Mouse (Mus musculus): Measurements from ENCODE around the gene Pola1.
"Not testable (repeated sequence)": the region's sequence is repeated elsewhere in the genome, so short reads cannot be mapped to it uniquely, and the experiment has no call there.

The Pola1 gene

DNA sequence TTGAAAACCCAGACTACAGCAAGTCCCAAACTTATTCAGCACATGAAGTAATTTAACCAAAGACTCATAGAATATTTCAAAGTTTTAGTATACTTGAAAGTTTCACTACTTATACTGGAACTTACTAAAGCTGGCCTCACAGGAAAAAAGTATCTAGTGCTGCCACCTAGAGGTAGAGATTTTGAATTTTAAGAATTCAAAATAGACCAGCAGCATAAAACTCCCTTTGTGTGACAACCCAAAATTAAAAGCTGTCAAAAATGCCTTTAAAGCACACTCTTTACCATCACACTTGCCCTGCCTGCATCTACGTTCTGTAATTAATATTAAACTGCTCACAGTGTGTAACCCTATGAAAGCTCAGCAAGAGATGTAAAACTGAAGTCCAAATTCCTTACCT is 166.2 kb downstream of the Pola1 start:
- in situ Hi-C loops (cut with MboI, MseI), result no loop called here

GRCm38 (mm10) chrX:93429738-93430260 is 202.2 kb downstream of the Pola1 start:
- in situ Hi-C loops (cut with MboI, MseI), result loop anchor here (10.0 kb wide), 1 partner anchor 785 kb away; no protein-coding TSS in a partner anchor

DNA sequence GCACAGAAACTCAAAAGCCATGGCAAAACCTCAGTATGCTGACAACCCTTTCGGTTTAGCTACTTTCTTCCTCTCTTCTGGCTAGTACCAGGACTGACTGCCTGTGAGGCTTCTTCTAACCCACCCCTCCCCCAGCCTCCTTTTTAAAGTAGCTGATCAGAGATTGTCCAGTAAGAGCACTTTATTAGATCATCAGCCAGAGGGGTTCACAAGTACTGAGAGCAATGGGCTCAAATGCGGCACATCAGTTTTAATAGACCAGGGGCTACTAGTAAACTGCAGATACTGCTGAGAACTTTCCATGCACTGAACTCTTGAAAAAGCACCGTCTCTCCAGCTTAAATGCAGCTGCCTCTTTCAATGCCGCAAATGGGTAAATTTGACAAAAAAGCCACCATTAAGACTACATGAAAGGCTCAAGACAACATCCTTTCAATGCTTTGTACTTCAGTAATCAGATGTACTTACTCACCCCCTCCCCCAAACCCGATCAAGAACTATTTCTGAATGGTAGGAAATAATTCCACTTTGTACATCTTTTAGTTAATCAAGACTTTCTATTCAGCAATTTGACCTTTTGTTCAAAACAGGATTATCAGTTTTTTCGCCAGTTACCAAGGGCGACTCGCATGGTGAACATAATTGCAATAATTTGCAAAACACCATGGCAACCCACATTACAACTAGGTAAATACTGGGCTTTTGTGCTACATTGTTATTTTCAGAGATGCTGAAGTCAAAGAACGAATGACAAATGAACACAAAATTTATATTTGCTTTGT is 202.8 kb downstream of the Pola1 start:
- in situ Hi-C loops (cut with MboI, MseI), result no loop called here

GRCm38 (mm10) chrX:93400871-93401270 is 231.1 kb downstream of the Pola1 start:
- in situ Hi-C loops (cut with MboI, MseI), result not testable (repeated sequence)

- in situ Hi-C loops (cut with MboI, MseI), result no loop called here
These were observed 234.9 kb downstream of the Pola1 start for GRCm38 (mm10) chrX:93397089-93397488.

GRCm38 (mm10) chrX:93377285-93377972 is 254.5 kb downstream of the Pola1 start:
- in situ Hi-C loops (cut with MboI, MseI), result no loop called here

DNA sequence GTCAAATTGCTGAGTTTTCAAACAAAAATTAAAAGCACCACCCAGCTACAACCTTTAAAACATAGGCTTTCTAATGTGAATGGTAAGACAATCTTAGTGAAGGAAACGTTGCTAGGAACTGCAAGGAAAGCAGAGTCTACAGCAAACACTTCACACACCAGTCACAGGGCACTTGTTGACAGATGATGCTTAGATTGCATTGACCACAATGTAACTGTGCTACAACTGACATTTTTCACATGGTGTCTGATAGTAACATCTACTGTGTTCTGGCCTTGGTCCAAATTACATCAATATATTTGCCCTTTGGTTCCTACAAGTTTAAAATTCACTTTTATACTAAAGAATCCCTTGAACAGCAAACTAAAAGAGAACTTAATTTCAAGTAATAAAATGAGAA is 258.5 kb downstream of the Pola1 start:
- in situ Hi-C loops (cut with MboI, MseI), result no loop called here

DNA sequence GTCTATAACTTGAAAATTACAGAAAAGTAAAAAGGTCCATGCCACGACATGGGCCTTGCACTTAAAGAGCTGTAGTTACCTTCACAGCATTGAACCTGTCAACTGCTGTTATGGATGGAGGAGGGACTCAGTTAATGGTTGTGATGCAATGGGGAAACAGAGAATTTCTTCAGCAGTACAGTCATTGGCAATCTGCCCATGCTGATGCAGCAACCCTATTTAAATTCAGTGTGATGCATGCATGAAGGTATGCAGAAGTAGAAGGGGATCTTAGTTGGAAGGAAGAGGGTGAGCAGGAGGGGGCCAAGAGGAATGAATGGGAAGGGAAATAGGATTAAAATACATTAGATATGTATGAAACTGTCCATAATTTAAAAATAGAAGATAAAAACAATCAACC is 262.2 kb downstream of the Pola1 start:
- in situ Hi-C loops (cut with MboI, MseI), result no loop called here

DNA sequence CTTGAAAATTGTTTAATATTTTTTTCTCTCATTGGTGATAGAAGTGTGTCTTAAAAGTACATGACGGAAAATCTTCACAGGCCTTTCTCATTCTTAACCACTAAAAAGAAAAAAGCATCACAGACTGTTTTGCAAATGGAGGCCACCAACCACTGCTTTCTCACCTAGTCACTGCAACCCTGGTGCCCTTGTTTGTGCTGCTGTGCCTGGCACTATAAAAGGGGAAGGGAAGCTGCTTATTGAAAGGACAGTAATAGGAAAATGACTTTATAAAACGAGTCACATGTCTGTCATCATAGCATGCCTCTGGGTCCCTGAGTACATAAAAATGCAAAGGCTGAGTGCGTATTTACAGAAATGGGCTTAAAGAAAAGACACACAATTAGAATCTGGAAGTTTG is 263.7 kb downstream of the Pola1 start:
- in situ Hi-C loops (cut with MboI, MseI), result no loop called here

DNA sequence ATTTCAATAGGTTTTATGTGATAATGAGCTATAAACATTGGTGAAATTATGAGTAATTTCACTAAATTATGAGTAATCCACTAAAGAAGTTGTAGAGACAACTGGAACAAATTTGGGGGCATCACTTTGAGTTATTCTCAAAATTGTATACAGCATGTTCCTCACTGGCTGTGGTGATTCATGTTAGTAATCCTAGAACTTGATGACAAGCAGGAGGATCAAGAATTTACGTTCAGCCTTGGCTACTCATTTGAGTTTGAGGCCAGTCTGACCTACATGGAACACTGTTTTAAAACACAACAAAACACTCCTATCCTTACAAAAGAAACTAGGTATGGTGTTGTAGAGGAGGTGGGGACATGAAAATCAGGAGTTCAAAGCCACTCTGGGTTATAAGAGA is 310.6 kb downstream of the Pola1 start:
- in situ Hi-C loops (cut with MboI, MseI), result no loop called here

DNA sequence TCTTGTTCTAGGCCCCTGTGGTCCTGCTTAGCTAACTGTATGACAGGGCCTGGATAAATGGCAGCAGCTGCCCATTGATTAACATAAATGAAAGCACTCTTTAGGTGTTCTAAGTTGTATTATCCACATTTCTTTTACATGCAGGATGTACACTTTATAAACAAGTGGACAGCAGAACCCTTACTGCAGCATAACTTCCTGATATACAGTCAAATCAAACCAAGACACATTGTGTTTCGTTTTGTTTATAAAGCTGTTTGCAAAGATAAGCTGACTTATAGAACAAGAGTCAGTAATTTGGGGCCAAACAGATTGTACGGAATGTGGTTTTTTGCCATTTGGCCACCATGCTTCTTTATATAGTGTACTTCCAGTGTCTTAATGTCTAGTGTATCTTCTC is 312.0 kb downstream of the Pola1 start:
- in situ Hi-C loops (cut with MboI, MseI), result no loop called here

DNA sequence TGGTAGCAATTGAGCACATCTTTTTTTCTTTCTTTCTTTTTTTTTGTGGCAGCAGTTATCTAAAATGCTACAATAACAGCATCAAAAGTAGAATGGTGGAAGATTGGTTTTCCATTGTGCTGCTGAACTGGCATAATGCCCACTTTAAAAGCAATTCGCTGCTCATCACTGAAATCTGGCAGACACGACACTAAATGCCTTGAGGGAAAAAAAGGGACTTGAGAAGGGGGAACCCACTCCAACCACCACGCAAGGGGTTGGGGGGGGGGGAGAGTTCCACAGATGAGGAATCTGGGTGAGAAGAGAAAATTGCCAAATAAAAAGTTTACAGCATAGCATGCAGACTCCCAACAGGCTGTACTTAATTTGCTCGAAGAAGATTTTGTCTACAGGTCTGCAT is 314.4 kb downstream of the Pola1 start:
- in situ Hi-C loops (cut with MboI, MseI), result no loop called here

DNA sequence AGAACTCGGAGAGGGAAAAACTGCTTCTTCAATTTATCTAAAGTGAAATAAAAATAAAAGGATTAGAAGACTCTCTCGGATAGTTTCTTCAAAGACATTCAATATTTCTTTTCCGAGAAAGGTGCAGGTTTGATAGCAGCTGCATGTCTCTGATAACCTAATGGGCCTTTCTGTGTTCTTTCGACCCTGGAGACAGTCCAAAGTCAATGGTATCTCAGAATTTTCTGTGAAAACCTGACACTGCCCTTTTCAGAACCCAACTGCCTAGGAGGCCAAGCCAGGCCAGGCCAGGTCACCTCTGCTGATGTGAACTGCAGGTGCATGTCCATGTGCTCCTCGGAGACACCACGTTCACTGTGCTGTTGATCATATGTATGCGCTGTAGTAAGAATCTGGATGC is 326.2 kb downstream of the Pola1 start:
- in situ Hi-C loops (cut with MboI, MseI), result no loop called here

DNA sequence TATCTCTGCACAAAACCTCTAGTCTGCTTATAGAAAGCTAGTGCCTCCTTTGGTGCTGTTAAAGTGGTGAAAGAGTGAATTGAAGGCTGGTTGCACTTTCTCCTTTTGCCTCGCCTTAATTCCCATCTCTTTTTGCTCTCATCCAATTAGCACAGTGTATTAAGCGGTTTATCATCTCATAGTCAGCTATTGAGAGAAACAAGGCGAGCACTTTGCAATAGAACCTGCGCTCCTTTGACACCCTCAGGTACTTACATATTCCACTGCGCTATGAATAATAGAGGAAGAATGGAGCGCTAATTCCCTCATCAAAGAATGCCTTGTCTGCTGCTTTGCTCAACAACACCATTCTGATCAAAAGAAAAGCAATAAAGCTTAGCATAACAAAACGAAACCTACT is 330.2 kb downstream of the Pola1 start:
- in situ Hi-C loops (cut with MboI, MseI), result no loop called here

- in situ Hi-C loops (cut with MboI, MseI), result no loop called here
These were observed 331.7 kb downstream of the Pola1 start for GRCm38 (mm10) chrX:93300183-93300815.

DNA sequence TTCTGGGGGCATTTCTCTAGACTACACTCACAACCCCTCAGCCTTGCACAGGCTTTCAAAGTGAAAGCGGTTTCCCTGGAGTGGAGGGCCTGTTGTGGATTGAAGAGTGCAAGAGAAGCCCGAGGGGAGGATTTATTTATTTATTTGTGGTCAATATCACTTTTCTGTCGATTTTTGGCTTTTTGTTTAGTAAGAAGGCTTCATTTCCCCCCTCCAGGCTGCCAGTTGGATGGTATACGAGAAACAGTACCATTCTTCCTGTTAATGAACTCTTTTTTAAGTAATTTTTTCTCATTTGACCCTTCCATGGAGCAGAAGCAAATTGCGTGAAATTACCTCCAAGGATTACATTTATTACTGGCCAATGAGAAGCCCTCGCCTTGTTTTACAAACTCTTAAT is 332.2 kb downstream of the Pola1 start:
- in situ Hi-C loops (cut with MboI, MseI), result no loop called here

DNA sequence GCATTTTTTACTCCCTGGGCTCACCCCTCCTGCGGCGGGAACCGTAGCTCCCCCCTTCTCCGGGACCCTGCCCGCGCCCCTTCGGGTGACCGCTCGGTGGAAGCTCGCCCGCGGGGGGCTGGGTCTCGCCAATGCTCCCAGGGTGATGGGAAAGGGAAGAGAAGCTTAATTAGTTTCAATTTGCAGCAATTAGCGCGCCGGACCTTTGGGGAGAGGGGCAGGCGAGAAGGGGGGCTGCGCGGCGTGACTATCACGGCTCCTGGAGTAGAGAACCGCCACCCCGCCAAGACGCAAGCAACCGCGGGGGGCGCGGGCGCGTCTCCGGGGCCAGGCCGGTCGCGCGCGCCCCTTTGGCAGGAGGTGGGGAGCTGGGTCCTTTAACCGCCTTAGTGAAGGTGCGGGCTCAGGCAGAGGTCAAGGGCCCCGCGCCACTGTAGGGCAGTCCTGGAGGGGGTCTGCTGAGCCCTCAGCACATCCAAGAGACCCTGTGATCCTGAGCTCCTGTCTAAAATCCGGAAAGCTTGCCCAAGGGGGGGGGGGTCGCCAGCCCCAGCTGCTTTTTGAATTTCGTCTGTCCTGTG is 332.8 kb downstream of the Pola1 start:
- in situ Hi-C loops (cut with MboI, MseI), result no loop called here

DNA sequence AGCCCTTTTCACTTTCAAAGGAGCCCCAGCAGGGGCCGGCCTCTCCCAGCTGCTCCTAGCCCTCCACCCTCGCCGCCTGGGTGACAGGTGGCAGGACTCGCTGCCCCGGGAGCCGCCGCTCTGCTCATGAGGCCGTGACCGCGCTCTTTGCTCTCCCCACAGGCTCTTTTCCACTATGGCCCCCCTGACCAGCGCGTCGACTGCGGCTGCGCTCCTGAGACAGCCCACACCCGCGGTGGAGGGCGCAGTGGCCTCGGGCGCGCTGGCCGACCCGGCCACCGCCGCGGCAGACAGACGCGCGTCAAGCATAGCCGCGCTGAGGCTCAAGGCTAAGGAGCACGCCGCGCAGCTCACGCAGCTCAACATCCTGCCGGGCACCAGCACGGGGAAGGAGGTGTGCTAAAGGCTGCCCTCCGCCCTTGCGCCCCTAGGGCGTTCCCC is 334.9 kb downstream of the Pola1 start:
- in situ Hi-C loops (cut with MboI, MseI), result no loop called here

- in situ Hi-C loops (cut with MboI, MseI), result no loop called here
These were observed 336.1 kb downstream of the Pola1 start for GRCm38 (mm10) chrX:93295819-93296218.

DNA sequence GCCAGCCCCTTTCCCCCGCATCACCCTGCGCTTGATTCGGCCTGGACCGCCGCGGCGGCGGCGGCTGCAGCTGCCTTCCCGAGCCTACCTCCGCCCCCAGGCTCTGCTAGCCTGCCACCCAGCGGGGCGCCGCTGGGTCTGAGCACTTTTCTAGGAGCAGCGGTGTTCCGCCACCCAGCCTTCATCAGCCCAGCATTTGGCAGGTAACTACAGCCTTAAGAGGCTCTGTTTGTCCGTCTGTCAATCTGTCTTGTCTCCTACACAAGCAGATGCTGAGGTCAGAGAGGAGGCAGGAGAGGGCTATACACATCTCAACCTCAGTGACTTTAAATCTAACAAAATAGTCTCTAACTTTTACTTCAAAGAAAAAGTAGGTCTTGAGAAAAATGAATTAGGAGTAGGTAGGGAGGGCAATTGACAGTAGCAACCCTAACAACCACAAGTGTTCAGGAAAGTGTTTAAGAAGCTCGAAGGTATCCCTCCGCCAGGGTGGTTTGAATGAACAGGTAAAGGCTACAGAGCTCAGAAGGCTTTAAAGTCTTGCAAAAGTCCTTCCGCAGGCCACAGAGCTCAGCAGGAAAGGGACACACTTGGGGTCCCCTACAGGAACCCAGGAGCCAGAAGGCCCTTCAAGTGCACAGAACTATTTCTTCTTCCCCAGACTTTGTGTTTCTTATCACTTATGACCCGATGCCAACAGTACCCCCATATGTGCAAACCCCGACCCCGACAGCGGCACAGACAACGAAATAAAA is 337.0 kb downstream of the Pola1 start:
- in situ Hi-C loops (cut with MboI, MseI), result no loop called here

GRCm38 (mm10) chrX:93292031-93292430 is 339.9 kb downstream of the Pola1 start:
- in situ Hi-C loops (cut with MboI, MseI), result no loop called here

Data from T-helper 1 cell (primary cell).